Mouse (Mus musculus) midbrain, embryonic 14.5 days (tissue): ENCODE data around the gene Plpp1. TPM values are rescaled to one million over a fixed set of nuclear protein-coding genes. Genes with fewer than 3 reads are reported as not detected.

Experiments
- ATAC-seq: fragments of 200-750 bp; cut with Nextera tagmentation; 2 replicates; pipeline ENCODE4 v1.8.0; 2017; ENCODE audit warnings: moderate number of reproducible peaks, moderate library complexity; ENCODE audit not compliant: low FRiP score, low TSS enrichment
- DNase-seq: peaks from one replicate; pipeline ENCODE4 v3.0.0-alpha.2; 2015
- H3K27ac ChIP-seq: fragments of 300-500 bp; sonication (generic); replicated peaks from 2 replicates; pipeline ENCODE4 v1.5.1; 2014; ENCODE audit warnings: mild to moderate bottlenecking, low read depth, low read length, moderate library complexity
- H3K27me3 ChIP-seq: fragments of 300-500 bp; sonication (generic); 2 replicates; pipeline ENCODE4 v1.6.1; 2014; ENCODE audit warnings: low read length, control low read depth, mixed read lengths; ENCODE audit not compliant: control insufficient read depth, insufficient read depth
- H3K36me3 ChIP-seq: fragments of 300-500 bp; sonication (generic); 2 replicates; pipeline ENCODE4 v1.6.1; 2014; ENCODE audit warnings: low read length, control low read depth; ENCODE audit not compliant: control insufficient read depth, insufficient read depth
- H3K4me1 ChIP-seq: fragments of 300-500 bp; sonication (generic); 2 replicates; pipeline ENCODE4 v1.6.1; 2014; ENCODE audit warnings: mild to moderate bottlenecking, antibody characterized with exemption, low read length, control low read depth; ENCODE audit not compliant: control insufficient read depth, insufficient read depth
- H3K4me2 ChIP-seq: fragments of 300-500 bp; sonication (generic); 2 replicates; pipeline ENCODE4 v1.6.1; 2014; ENCODE audit warnings: mild to moderate bottlenecking, low read length, moderate library complexity
- H3K4me3 ChIP-seq: fragments of 300-500 bp; sonication (generic); replicated peaks from 2 replicates; pipeline ENCODE4 v1.5.1; 2014; ENCODE audit warnings: low read depth, low read length
- H3K9ac ChIP-seq: fragments of 300-500 bp; sonication (generic); replicated peaks from 2 replicates; pipeline ENCODE4 v1.6.1; 2014; ENCODE audit warnings: mild to moderate bottlenecking, low read length, moderate library complexity
- H3K9me3 ChIP-seq: fragments of 300-500 bp; sonication (generic); 2 replicates; pipeline ENCODE4 v1.6.1; 2016; ENCODE audit warnings: low read length, control low read depth, mixed read lengths; ENCODE audit not compliant: control insufficient read depth
- WGBS: fragments of 180-500 bp; shearing (Covaris S2); extraction: QIAGEN DNeasy Blood & Tissue Kit; methylation state at CpG from one replicate; pipeline ENCODE4 v1.1.7; 2014; 5-methylcytosine and 5-hydroxymethylcytosine counted together
- polyA plus RNA-seq: library from polyadenylated mRNA; unstranded; fragments of >200 nt; fragmentation: Nextera tagmentation; extraction: Ambion mirVana; gene quantifications from 2 replicates; pipeline ENCODE4 v1.2.1, GENCODE M21; 2014

Plpp1 gene
- polyA plus RNA-seq, 1 experiment from 2014 or later: 48.3 TPM

- WGBS: 70% methylated on average over 3 of the region's 3 CpGs
- ATAC-seq: no peak
Measured at GRCm38 (mm10) chr13:112833895-112834263, 33.3 kb downstream of the Plpp1 start.

GRCm38 (mm10) chr13:112835113-112835512 is 34.5 kb downstream of the Plpp1 start:
- no peak overlapping the region for H3K27ac ChIP-seq
- DNase-seq (peak; percentile 37), ATAC-seq (no peak)
- H3K4me3 ChIP-seq: no peak overlapping the region
- no peaks in the 10 kb centered on the region for H3K9me3 ChIP-seq
- no peak overlapping the region for H3K9ac ChIP-seq
- WGBS: 36% methylated on average over 12 of the region's 12 CpGs
- no peaks in the 10 kb centered on the region for H3K36me3 ChIP-seq
- no peaks in the 10 kb centered on the region for H3K4me1 ChIP-seq
- no peak overlapping the region for H3K4me2 ChIP-seq
- no peaks in the 10 kb centered on the region for H3K27me3 ChIP-seq

More at GRCm38 (mm10) chr13:112833895-112834263, 33.3 kb downstream of the Plpp1 start:
- Histone ChIP-seq H3K27me3 (no peaks in the 10 kb centered on the region), H3K9me3 (no peaks in the 10 kb centered on the region), H3K27ac (no peak overlapping the region), H3K36me3 (no peaks in the 10 kb centered on the region), H3K4me2 (no peak overlapping the region), H3K4me1 (no peaks in the 10 kb centered on the region), H3K9ac (no peak overlapping the region), H3K4me3 (no peak overlapping the region)
- DNase-seq: peak; percentile 49

GRCm38 (mm10) chr13:112836951-112837350 is 36.4 kb downstream of the Plpp1 start:
- Histone ChIP-seq H3K4me1 (no peaks in the 10 kb centered on the region), H3K9me3 (no peaks in the 10 kb centered on the region), H3K9ac (no peak overlapping the region), H3K4me2 (no peak overlapping the region), H3K27me3 (no peaks in the 10 kb centered on the region), H3K36me3 (no peaks in the 10 kb centered on the region), H3K4me3 (no peak overlapping the region), H3K27ac (no peak overlapping the region)
- 83% methylated on average over 2 of the region's 2 CpGs for WGBS
- ATAC-seq: no peak
- no peak for DNase-seq

GRCm38 (mm10) chr13:112837621-112838155 is 37.1 kb downstream of the Plpp1 start:
- no peak for ATAC-seq
- Histone ChIP-seq H3K27me3 (no peaks in the 10 kb centered on the region), H3K27ac (no peak overlapping the region), H3K4me1 (no peaks in the 10 kb centered on the region), H3K9ac (no peak overlapping the region), H3K9me3 (no peaks in the 10 kb centered on the region), H3K4me3 (no peak overlapping the region), H3K4me2 (no peak overlapping the region), H3K36me3 (no peaks in the 10 kb centered on the region)
- 87% methylated on average over 9 of the region's 9 CpGs for WGBS
- no peak for DNase-seq

- H3K27me3 ChIP-seq: no peaks in the 10 kb centered on the region
- H3K9me3 ChIP-seq: no peaks in the 10 kb centered on the region
- DNase-seq (no peak), ATAC-seq (no peak)
- H3K4me1 ChIP-seq: no peaks in the 10 kb centered on the region
- H3K36me3 ChIP-seq: no peaks in the 10 kb centered on the region
- WGBS: 96% methylated on average over 6 of the region's 6 CpGs
- no peak overlapping the region for H3K27ac ChIP-seq
- no peak overlapping the region for H3K4me2 ChIP-seq
- no peak overlapping the region for H3K4me3 ChIP-seq
- H3K9ac ChIP-seq: no peak overlapping the region
Measured at GRCm38 (mm10) chr13:112838562-112839232, 38.1 kb downstream of the Plpp1 start.

- 88% methylated on average over 16 of the region's 16 CpGs for WGBS
- no peak overlapping the region for H3K27ac ChIP-seq
Measured at GRCm38 (mm10) chr13:112840241-112841087, 39.9 kb downstream of the Plpp1 start.

GRCm38 (mm10) chr13:112845931-112846330 is 45.3 kb downstream of the Plpp1 start:
- Histone ChIP-seq H3K9ac (no peak overlapping the region), H3K4me1 (no peaks in the 10 kb centered on the region), H3K4me2 (no peak overlapping the region), H3K9me3 (no peaks in the 10 kb centered on the region), H3K36me3 (peaks cover 5% of the 10 kb centered on the region; the same call in 1 of the 2 replicates), H3K4me3 (no peak overlapping the region), H3K27ac (no peak overlapping the region), H3K27me3 (no peaks in the 10 kb centered on the region)
- DNase-seq: no peak
- WGBS: 94% methylated on average over 3 of the region's 3 CpGs
- no peak for ATAC-seq

More at GRCm38 (mm10) chr13:112840241-112841087, 39.9 kb downstream of the Plpp1 start:
- Histone ChIP-seq H3K9ac (no peak overlapping the region), H3K4me3 (no peak overlapping the region), H3K4me1 (no peaks in the 10 kb centered on the region), H3K9me3 (no peaks in the 10 kb centered on the region), H3K36me3 (peaks cover 5% of the 10 kb centered on the region; the same call in 1 of the 2 replicates), H3K4me2 (no peak overlapping the region), H3K27me3 (no peaks in the 10 kb centered on the region)
- no peak for ATAC-seq
- no peak for DNase-seq

- DNase-seq: peak; percentile 14
- no peak overlapping the region for H3K4me2 ChIP-seq
- H3K27ac ChIP-seq: no peak overlapping the region
- no peaks in the 10 kb centered on the region for H3K9me3 ChIP-seq
- H3K4me3 ChIP-seq: no peak overlapping the region
- no peak for ATAC-seq
- WGBS: 37% methylated on average over 17 of the region's 17 CpGs
- H3K27me3 ChIP-seq: no peaks in the 10 kb centered on the region
- no peak overlapping the region for H3K9ac ChIP-seq
- no peaks in the 10 kb centered on the region for H3K36me3 ChIP-seq
- no peaks in the 10 kb centered on the region for H3K4me1 ChIP-seq
Measured at GRCm38 (mm10) chr13:112853710-112854316, 53.2 kb downstream of the Plpp1 start.
